Mouse (Mus musculus): Measurements from ENCODE around the gene Wdr37.
"Not testable (repeated sequence)": the region's sequence is repeated elsewhere in the genome, so short reads cannot be mapped to it uniquely, and the experiment has no call there.

Wdr37 gene

GRCm38 (mm10) chr13:8871314-8871962 lies at the start of gene Wdr37:
TSS of gene Wdr37 (minus strand) at chr13:8871909.
- peak; percentile 46 to 51 for DNase-seq (ENCODE audit: low spot score in 2 of 2)

DNA sequence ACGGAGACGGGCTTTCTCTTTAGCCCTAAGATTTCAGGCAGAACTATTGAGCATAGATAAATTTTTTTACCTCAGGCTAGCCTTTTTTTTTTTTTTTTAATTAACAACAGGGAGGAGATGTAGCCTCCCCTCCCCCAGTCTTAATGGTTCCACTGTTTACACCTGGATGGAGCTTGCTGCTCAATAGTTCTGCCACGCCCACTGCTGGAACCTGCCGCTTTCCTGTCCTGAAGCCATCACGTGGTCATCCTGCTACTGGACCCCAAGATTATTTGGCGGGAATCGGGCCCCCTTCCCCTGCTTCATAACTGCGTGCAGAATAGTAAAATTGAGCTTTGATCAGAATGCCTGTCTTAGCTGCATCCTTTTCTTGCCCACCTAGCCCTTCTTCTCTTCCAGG lies 42.2 kb upstream of the Wdr37 start:
- DNase-seq (ENCODE audit: low spot score in 2 of 2), result not testable (repeated sequence)

DNA sequence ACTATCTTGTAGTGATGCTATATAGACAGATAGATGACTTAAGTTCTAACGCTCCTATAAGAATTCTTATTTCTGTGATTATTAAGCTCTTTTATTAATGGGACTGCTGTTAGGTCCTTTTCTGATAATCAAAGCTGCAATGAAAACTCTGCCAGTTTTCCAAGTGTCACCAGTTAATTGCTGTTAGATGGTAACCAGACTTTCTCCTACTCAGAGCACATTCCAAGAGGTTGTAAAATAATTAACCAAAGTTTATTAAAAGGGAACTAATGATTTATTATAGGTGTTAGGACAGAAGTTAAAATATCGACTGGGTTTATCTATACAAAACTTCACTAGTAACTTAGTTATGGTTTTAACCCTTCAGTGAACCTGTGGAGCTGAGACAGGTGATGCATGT lies 34.3 kb upstream of the Wdr37 start:
- DNase-seq (ENCODE audit: low spot score in 2 of 2), result not testable (repeated sequence)

GRCm38 (mm10) chr13:8888603-8889002 lies 16.9 kb upstream of the Wdr37 start:
- no peak for DNase-seq (ENCODE audit: low spot score in 2 of 2)

DNA sequence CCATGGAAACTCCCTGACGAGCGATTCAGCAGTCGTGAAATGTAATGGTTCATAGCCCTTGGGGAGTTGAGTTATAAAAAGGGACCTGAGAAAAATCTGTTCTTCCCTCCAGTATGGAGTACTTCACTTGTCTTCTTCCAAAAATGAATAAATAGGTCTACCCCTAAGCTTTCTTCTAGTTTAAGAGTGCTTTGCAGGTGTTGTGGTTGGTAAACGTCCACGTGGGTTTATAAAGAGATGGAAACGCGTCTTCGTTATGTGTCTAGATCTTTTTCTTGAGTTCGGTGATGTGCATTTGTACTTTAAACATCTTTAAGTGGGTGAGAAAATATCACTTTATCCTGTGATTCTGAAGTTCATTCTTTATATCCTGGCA lies 14.5 kb upstream of the Wdr37 start:
- DNase-seq (ENCODE audit: low spot score in 2 of 2), result no peak

GRCm38 (mm10) chr13:8885445-8886184 lies 13.9 kb upstream of the Wdr37 start, which contains the start of gene Idi1:
TSS of gene Idi1 (plus strand) at chr13:8885501.
- peak; percentile 96 to 98 for DNase-seq (ENCODE audit: low spot score in 2 of 2)

- DNase-seq (ENCODE audit: low spot score in 2 of 2), result not testable (repeated sequence)
Observed at GRCm38 (mm10) chr13:8883870-8884269, 12.2 kb upstream of the Wdr37 start.

- DNase-seq (ENCODE audit: low spot score in 2 of 2), result no peak
Observed at GRCm38 (mm10) chr13:8881611-8882010, 9.9 kb upstream of the Wdr37 start.

DNA sequence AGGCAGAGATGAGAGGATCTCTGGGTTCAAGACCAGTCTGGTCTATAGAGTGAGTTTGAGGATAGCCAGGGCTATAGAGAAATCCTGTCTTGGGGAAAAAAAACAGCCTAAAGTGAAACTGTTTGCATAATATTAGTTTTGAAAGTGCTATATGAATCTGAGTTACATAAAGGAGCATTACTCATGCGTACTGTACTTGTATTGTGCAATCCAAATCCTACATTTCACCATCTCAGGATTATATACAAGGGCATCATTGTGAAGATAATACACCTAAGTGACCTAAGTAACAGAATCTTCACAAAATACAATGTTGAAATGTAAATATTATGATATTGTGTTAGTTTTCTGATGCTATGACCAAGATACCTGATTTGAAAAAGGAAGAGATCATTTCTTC lies 2.1 kb upstream of the Wdr37 start:
- no peak for DNase-seq (ENCODE audit: low spot score in 2 of 2)

DNA sequence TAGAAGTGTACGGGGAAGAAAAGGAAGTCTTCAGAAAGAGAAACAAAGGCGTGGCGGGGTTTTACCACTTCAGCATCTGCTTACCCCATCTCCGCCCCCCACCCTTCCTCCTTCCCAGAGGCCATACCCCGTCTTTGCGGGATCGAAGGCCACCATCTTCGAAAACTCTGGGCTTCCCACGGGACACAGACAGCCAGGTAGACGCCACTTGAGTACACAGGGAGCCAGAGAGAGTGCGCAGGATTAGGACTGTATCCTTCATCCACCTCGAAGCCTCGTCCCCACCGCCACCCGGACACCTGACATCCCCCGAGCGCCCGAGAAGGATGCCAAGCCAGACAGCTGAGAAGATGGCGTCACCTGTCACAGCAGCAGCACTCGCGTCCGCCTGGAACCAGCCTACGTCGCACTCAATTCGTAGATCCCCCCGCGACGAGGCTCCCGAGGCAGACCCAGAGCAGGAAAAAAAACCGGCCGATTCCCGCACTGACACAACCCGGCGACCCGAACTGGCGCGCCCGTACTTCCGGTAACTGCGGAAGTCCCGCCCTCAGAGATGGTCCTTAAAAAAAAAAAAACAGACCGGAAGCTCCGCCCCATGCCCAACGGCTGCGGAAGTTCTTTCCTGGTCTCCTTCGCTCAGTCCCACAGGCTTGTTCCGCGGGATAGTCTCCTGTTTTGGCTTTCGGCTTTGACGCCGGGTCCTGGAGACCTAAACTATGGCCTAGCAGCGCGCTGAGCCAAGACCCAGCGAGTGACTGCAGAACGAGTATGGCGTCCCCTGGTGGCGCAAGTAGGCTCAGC lies 997 bp downstream of the Wdr37 start:
- peak; percentile 83 to 87 for DNase-seq (ENCODE audit: low spot score in 2 of 2)

- no peak for DNase-seq (ENCODE audit: low spot score in 2 of 2)
Observed at GRCm38 (mm10) chr13:8870160-8870509, 1.6 kb downstream of the Wdr37 start.

- no peak for DNase-seq (ENCODE audit: low spot score in 2 of 2)
Observed at GRCm38 (mm10) chr13:8869578-8870157, 2.0 kb downstream of the Wdr37 start.

- no peak for DNase-seq (ENCODE audit: low spot score in 2 of 2)
Observed at GRCm38 (mm10) chr13:8866612-8867011, 5.1 kb downstream of the Wdr37 start.

- DNase-seq (ENCODE audit: low spot score in 2 of 2), result no peak
Observed at GRCm38 (mm10) chr13:8864990-8865389, 6.7 kb downstream of the Wdr37 start.

DNA sequence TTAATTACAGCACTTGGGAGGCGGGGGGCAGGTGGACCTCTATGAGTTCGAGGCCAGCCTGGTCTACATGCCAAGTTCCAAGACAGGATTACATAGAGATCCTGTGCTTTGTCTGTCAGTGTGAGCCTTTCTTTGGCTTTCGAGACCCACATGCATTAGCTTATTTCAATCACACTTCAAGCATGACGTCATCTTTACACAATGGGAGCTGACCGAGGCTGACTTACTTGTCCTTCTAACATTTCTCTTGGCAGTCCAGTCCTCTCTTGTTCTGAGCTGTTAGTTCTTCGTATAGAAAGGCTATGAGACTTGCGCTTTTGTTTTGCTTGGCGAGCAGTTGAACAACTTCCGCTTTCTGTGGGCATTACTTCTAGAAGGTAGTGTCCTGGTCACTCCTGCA lies 10.8 kb downstream of the Wdr37 start:
- DNase-seq (ENCODE audit: low spot score in 2 of 2), result no peak

- no peak for DNase-seq (ENCODE audit: low spot score in 2 of 2)
Observed at GRCm38 (mm10) chr13:8858453-8858852, 13.3 kb downstream of the Wdr37 start.

- no peak for DNase-seq (ENCODE audit: low spot score in 2 of 2)
Observed at GRCm38 (mm10) chr13:8854769-8855168, 16.9 kb downstream of the Wdr37 start.

- no peak for DNase-seq (ENCODE audit: low spot score in 2 of 2)
Observed at GRCm38 (mm10) chr13:8853424-8853823, 18.3 kb downstream of the Wdr37 start.

DNA sequence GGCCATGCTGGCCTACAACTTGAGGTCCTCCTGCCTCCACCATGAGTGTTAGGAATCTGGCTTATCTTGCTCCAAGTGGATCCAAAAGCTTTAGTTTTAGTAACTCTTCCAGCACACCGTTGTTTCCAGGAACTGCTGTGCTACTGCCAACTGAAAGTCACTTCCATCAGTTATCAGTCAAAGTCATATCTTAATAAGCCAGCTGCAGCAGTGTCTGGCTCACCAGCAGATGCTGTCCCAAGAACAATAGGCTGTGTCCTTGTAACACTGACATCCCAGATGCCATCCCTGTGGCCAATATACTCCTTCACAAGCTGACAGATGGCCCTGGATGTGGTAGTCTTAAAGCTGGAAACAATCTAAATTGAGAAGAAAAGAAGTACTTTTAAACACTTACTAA lies 22.4 kb downstream of the Wdr37 start:
- DNase-seq (ENCODE audit: low spot score in 2 of 2), result no peak

GRCm38 (mm10) chr13:8847702-8848101 lies 24.0 kb downstream of the Wdr37 start:
- no peak for DNase-seq (ENCODE audit: low spot score in 2 of 2)

GRCm38 (mm10) chr13:8842273-8842672 lies 29.4 kb downstream of the Wdr37 start:
- no peak for DNase-seq (ENCODE audit: low spot score in 2 of 2)

DNA sequence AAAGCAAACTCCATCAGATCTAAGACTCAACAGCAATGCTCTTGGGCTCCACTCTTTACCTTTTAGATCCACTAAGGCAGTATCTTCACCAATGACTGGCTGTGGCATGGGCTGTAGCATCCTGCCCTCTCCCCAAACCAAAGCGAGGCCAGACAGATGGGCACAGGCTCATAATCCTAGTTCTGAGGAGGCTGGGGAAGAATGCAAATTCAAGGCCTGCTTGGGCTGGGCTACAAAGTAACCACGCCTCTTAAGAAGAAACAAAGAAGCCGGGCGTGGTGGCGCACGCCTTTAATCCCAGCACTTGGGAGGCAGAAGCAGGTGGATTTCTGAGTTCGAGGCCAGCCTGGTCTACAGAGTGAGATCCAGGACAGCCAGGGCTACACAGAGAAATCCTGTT lies 29.9 kb downstream of the Wdr37 start:
- DNase-seq (ENCODE audit: low spot score in 2 of 2), result not testable (repeated sequence)
